Mouse (Mus musculus) CH12.LX (cell line): ENCODE measurements around the gene Dhcr7.

Experiments
- CHD2 ChIP-seq: IDR thresholded peaks from 2 replicates; pipeline ENCODE4 v1.6.1; 2011; ENCODE audit warnings: low read length, improper control_type of control experiment
- CTCF ChIP-seq, 2 experiments: IDR thresholded peaks in 1 of 2; conservative IDR thresholded peaks in 1 of 2; 2 replicates each; pipeline ENCODE4 v1.5.1; 2011 to 2012; ENCODE audit warnings: low read depth in 2 of 2, low read length in 2 of 2, improper control_type of control experiment in 1 of 2, inconsistent platforms in 1 of 2, mild to moderate bottlenecking in 1 of 2, moderate library complexity in 1 of 2
- POLR2A ChIP-seq: IDR thresholded peaks from 2 replicates; pipeline ENCODE4 v1.6.1; 2011; ENCODE audit warnings: low read depth, mild to moderate bottlenecking, improper control_type of control experiment, low read length
- POLR2AphosphoS2 ChIP-seq: IDR thresholded peaks from 2 replicates; pipeline ENCODE4 v1.6.1; 2011; ENCODE audit warnings: low read depth, low read length, improper control_type of control experiment
- TCF12 ChIP-seq: IDR thresholded peaks from 2 replicates; pipeline ENCODE4 v1.6.1; 2014; ENCODE audit warnings: low read depth, mild to moderate bottlenecking, inconsistent platforms, low read length, improper control_type of control experiment
- ZMIZ1 ChIP-seq: IDR thresholded peaks from 2 replicates; pipeline ENCODE4 v1.6.1; 2012; ENCODE audit warnings: low read depth, mild to moderate bottlenecking, inconsistent platforms, low read length, improper control_type of control experiment
- ZNF384 ChIP-seq: IDR thresholded peaks from 2 replicates; pipeline ENCODE4 v1.6.1; 2012; ENCODE audit warnings: low read depth, low read length, improper control_type of control experiment, inconsistent platforms

- TF ChIP-seq CTCF (conservative IDR thresholded peaks at IDR 0.05 in 1 of 2, IDR thresholded peaks at IDR 0.05 in 1 of 2; ENCODE audit: low read depth in 2 of 2, low read length in 2 of 2) (peak; percentile 80 to 96), ZMIZ1 (peak; percentile 76; the same call in 1 of the 2 replicates), TCF12 (peak; percentile 75), POLR2A (peak; percentile 91), CHD2 (peak; percentile 72), POLR2AphosphoS2 (no peak), ZNF384 (no peak)
Measured at GRCm38 (mm10) chr7:143829504-143830331, 6.8 kb downstream of the Dhcr7 start.
